ENCODE assay signal across 17 mouse cellular contexts in the genomic region with DNA sequence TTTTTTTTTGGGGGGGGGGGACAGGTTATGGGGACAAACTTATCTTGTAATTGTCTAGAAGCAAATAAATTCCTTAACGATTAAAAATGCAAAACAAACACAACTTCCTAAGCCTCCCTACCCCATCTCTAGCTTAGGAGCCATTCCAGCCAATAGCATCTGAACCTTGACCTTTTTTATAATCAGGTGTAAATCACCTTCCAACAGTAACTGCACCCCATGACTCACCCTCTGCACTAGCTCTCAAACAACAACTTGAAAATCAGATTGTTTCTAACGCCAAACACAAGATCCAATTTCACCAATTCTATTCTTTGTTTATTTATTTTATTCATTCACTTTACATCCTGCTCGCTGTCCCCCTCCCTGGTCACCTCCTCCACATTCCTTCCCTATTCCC. TPM values are rescaled to one million over a fixed set of nuclear protein-coding genes. Genes with fewer than 3 reads are reported as not detected.
DNase-seq lines count a peak whose midpoint lies in the region; ATAC-seq and TF ChIP-seq lines count a peak whose summit lies in the region.
"Had no signal": no experiment of that assay in that cellular context is flagged by ENCODE, and none has a peak within 500 bp of the region (broad histone marks: within the 10 kb centered on the region; RNA-seq: fewer than 3 reads in every experiment).

No protein-coding gene starts in this region.

- peaks cover 47% of the 10 kb centered on the region for H3K4me1 ChIP-seq in kidney, embryonic 16.5 days (ENCODE audit: insufficient read depth, low read length)
- no peaks in the 10 kb centered on the region for H3K4me1 ChIP-seq in midbrain, embryonic 11.5 days (ENCODE audit: control insufficient read depth, insufficient read depth, low read length)
- H3K4me1 ChIP-seq in midbrain, embryonic 14.5 days (ENCODE audit: control insufficient read depth, insufficient read depth, low read length) = no peaks in the 10 kb centered on the region
- H3K4me1 ChIP-seq in intestine, postnatal 0 days (replicated peaks; ENCODE audit: control insufficient read depth, insufficient read depth, low read length) = peaks cover 23% of the 10 kb centered on the region

- ATAC-seq in kidney, embryonic 16.5 days (ENCODE audit: low FRiP score, low TSS enrichment) = no peak
- ATAC-seq in midbrain, embryonic 11.5 days (ENCODE audit: low FRiP score) = no peak
- ATAC-seq in midbrain, embryonic 14.5 days (ENCODE audit: low FRiP score, low TSS enrichment) = no peak
- ATAC-seq in intestine, postnatal 0 days = peak; percentile 91
- ATAC-seq: forebrain, embryonic 13.5 days had no signal

- no peaks in the 10 kb centered on the region for H3K27me3 ChIP-seq in kidney, embryonic 16.5 days (ENCODE audit: insufficient read depth, low read length)
- H3K27me3 ChIP-seq in midbrain, embryonic 11.5 days (ENCODE audit: control insufficient read depth, insufficient read depth, low read length) = no peaks in the 10 kb centered on the region
- H3K27me3 ChIP-seq in midbrain, embryonic 14.5 days (ENCODE audit: control insufficient read depth, insufficient read depth, low read length) = no peaks in the 10 kb centered on the region
- no peaks in the 10 kb centered on the region for H3K27me3 ChIP-seq in intestine, postnatal 0 days (replicated peaks; ENCODE audit: control insufficient read depth, insufficient read depth, low read length)
- H3K27me3 ChIP-seq: forebrain, embryonic 13.5 days; heart, embryonic 13.5 days; hindbrain, embryonic 12.5 days had no signal

- H3K36me3 ChIP-seq in kidney, embryonic 16.5 days (ENCODE audit: insufficient read depth, low read length) = no peaks in the 10 kb centered on the region
- no peaks in the 10 kb centered on the region for H3K36me3 ChIP-seq in midbrain, embryonic 11.5 days (ENCODE audit: control insufficient read depth, insufficient read depth, low read length)
- H3K36me3 ChIP-seq in midbrain, embryonic 14.5 days (ENCODE audit: control insufficient read depth, insufficient read depth, low read length) = peaks cover 8% of the 10 kb centered on the region; the same call in 1 of the 2 replicates
- H3K36me3 ChIP-seq in intestine, postnatal 0 days (ENCODE audit: control insufficient read depth, insufficient read depth) = no peaks in the 10 kb centered on the region

- no peaks in the 10 kb centered on the region for H3K9me3 ChIP-seq in kidney, embryonic 16.5 days (ENCODE audit: low read length)
- no peaks in the 10 kb centered on the region for H3K9me3 ChIP-seq in midbrain, embryonic 11.5 days (ENCODE audit: control insufficient read depth, low read length)
- H3K9me3 ChIP-seq in midbrain, embryonic 14.5 days (ENCODE audit: control insufficient read depth, low read length) = no peaks in the 10 kb centered on the region
- H3K9me3 ChIP-seq in intestine, postnatal 0 days (ENCODE audit: control insufficient read depth) = no peaks in the 10 kb centered on the region
- H3K9me3 ChIP-seq: embryonic facial prominence, embryonic 10.5 days; forebrain, embryonic 13.5 days; heart, embryonic 13.5 days; hindbrain, embryonic 12.5 days had no signal

- WGBS in kidney, embryonic 16.5 days = 14% methylated on average over 3 of the region's 3 CpGs
- 80% methylated on average over 3 of the region's 3 CpGs for WGBS in midbrain, embryonic 11.5 days
- 84% methylated on average over 3 of the region's 3 CpGs for WGBS in midbrain, embryonic 14.5 days
- 19% methylated on average over 3 of the region's 3 CpGs for WGBS in intestine, postnatal 0 days

- DNase-seq in kidney, adult 8-10 months = no peak
- peak; percentile 1 for DNase-seq in midbrain, embryonic 11.5 days (ENCODE audit: low spot score, missing footprints)
- no peak for DNase-seq in midbrain, embryonic 14.5 days
- no peak for DNase-seq in left cerebral cortex, adult 9 months (ENCODE audit: low spot score in 2 of 2)
- DNase-seq in layer of hippocampus, adult 8-10 months (ENCODE audit: low spot score in 2 of 2) = no peak
- DNase-seq: adrenal gland, adult 8-10 months; adrenal gland, postnatal 36 days; cerebellum, adult 2 months; gastrocnemius, adult 2 months; gastrocnemius, postnatal 25 days; heart, postnatal 4 days had no signal

- no peak for TF ChIP-seq CTCF in intestine, postnatal 0 days (IDR thresholded peaks at IDR 0.05; ENCODE audit: low read depth)

- H3K4me3 ChIP-seq in kidney, embryonic 16.5 days (ENCODE audit: low read length) = no peak overlapping the region
- H3K4me3 ChIP-seq in midbrain, embryonic 11.5 days (ENCODE audit: low read depth, low read length) = no peak overlapping the region
- H3K4me3 ChIP-seq in midbrain, embryonic 14.5 days (replicated peaks; ENCODE audit: low read depth, low read length) = no peak overlapping the region
- H3K4me3 ChIP-seq in intestine, postnatal 0 days (ENCODE audit: low read depth, low read length) = no peak overlapping the region
- H3K4me3 ChIP-seq: embryonic facial prominence, embryonic 10.5 days; forebrain, embryonic 13.5 days; gastrocnemius, adult 2 months; heart, embryonic 13.5 days; hindbrain, embryonic 12.5 days had no signal

- 0 out of 2 replicates have a peak overlapping the region, but pooled peaks have one; percentile 4 for H3K4me2 ChIP-seq in kidney, embryonic 16.5 days (replicated peaks; ENCODE audit: low read depth, low read length)
- no peak overlapping the region for H3K4me2 ChIP-seq in midbrain, embryonic 11.5 days
- H3K4me2 ChIP-seq in midbrain, embryonic 14.5 days (ENCODE audit: low read length) = no peak overlapping the region
- H3K4me2 ChIP-seq in intestine, postnatal 0 days (replicated peaks; ENCODE audit: low read depth) = peak overlapping the region; percentile 52
- H3K4me2 ChIP-seq: forebrain, embryonic 13.5 days; heart, embryonic 13.5 days; hindbrain, embryonic 12.5 days had no signal

- H3K9ac ChIP-seq in kidney, embryonic 16.5 days (replicated peaks; ENCODE audit: low read length) = no peak overlapping the region
- H3K9ac ChIP-seq in midbrain, embryonic 11.5 days (ENCODE audit: low read length) = no peak overlapping the region
- no peak overlapping the region for H3K9ac ChIP-seq in midbrain, embryonic 14.5 days (replicated peaks; ENCODE audit: low read length)
- H3K9ac ChIP-seq in intestine, postnatal 0 days (ENCODE audit: low read depth, low read length) = no peak overlapping the region
- H3K9ac ChIP-seq: forebrain, embryonic 13.5 days; hindbrain, embryonic 12.5 days had no signal

- peak overlapping the region; percentile 66; the same call in 1 of the 2 replicates for H3K27ac ChIP-seq in kidney, embryonic 16.5 days (ENCODE audit: low read length)
- no peak overlapping the region for H3K27ac ChIP-seq in midbrain, embryonic 11.5 days (ENCODE audit: low read depth, low read length)
- no peak overlapping the region for H3K27ac ChIP-seq in midbrain, embryonic 14.5 days (replicated peaks; ENCODE audit: low read depth, low read length)
- H3K27ac ChIP-seq in intestine, postnatal 0 days (ENCODE audit: low read depth, low read length) = peak overlapping the region; percentile 79
- H3K27ac ChIP-seq: embryonic facial prominence, embryonic 10.5 days; forebrain, embryonic 13.5 days; gastrocnemius, adult 2 months; hindbrain, embryonic 12.5 days had no signal

RNA-seq across cellular contexts. Expression of gene Akap11, which starts 10.1 kb away (rescaled TPM):
- 18.6 and 21.2 TPM in 2 replicates for polyA plus RNA-seq in kidney, embryonic 16.5 days (2015; fragmentation: Nextera tagmentation; extraction: Ambion mirVana)
- 17.6 and 22.4 TPM in 2 replicates for polyA plus RNA-seq in midbrain, embryonic 11.5 days (2014; fragmentation: Nextera tagmentation; extraction: Ambion mirVana)
- polyA plus RNA-seq in midbrain, embryonic 14.5 days (2014; fragmentation: Nextera tagmentation; extraction: Ambion mirVana) = 39.6 and 40.6 TPM in 2 replicates
- 7.1 and 8.5 TPM in 2 replicates for polyA plus RNA-seq in intestine, postnatal 0 days (2015; fragmentation: Nextera tagmentation; extraction: Ambion mirVana)
- total RNA-seq in layer of hippocampus, adult 8-10 months (2022) = 100 to 1,000 TPM; 180 to 203 (median 189) TPM

Comparison
In these comparisons a context has a peak if more than half of its experiments do, and no peak if none do; other contexts are left out.
1. H3K27ac ChIP-seq: peak in kidney, embryonic 16.5 days (single experiment) and intestine, postnatal 0 days (single experiment); none in midbrain, embryonic 11.5 days (single experiment) and midbrain, embryonic 14.5 days (single experiment).
2. H3K4me2 ChIP-seq: peak in kidney, embryonic 16.5 days (single experiment) and intestine, postnatal 0 days (single experiment); none in midbrain, embryonic 11.5 days (single experiment) and midbrain, embryonic 14.5 days (single experiment).